Mouse (Mus musculus): ENCODE measurements around the gene Gm10518. TPM values are rescaled to one million over a fixed set of nuclear protein-coding genes. Genes with fewer than 3 reads are reported as not detected.

Gene Gm10518
- total RNA-seq, 2 experiments from 2014 or later, result not detected

GRCm38 (mm10) chr1:179835753-179836425 lies 32.7 kb downstream of the Gm10518 start:
- no peak for DNase-seq

- no peak for DNase-seq
These were observed 33.5 kb downstream of the Gm10518 start for GRCm38 (mm10) chr1:179836426-179837404.

GRCm38 (mm10) chr1:179842568-179842967 lies 39.4 kb downstream of the Gm10518 start:
- peak; percentile 60 for DNase-seq

GRCm38 (mm10) chr1:179843981-179844380 lies 40.8 kb downstream of the Gm10518 start:
- DNase-seq, result no peak

GRCm38 (mm10) chr1:179844894-179845293 lies 41.7 kb downstream of the Gm10518 start:
- peak; percentile 65 for DNase-seq

- DNase-seq, result no peak
These were observed 42.8 kb downstream of the Gm10518 start for GRCm38 (mm10) chr1:179845832-179846499.

- DNase-seq, result no peak
These were observed 44.0 kb downstream of the Gm10518 start for GRCm38 (mm10) chr1:179847173-179847572.

- peak; percentile 94 for DNase-seq
These were observed 44.7 kb downstream of the Gm10518 start for GRCm38 (mm10) chr1:179847759-179848389.

- no peak for DNase-seq
These were observed 50.2 kb downstream of the Gm10518 start for GRCm38 (mm10) chr1:179853421-179853820.

Other genes starting within 250 kb of the Gm10518 start
- 10 to 100 TPM; 58.7 to 59.7 TPM for gene Sccpdh, start 135.2 kb upstream of the Gm10518 start, total RNA-seq (2021)
- gene Kif28, start 58.1 kb upstream of the Gm10518 start, total RNA-seq (2021), result under 1 TPM; 0.09 to 0.23 TPM
- gene Ahctf1, start 304 bp downstream of the Gm10518 start, total RNA-seq (2021), result 10 to 100 TPM; 21.0 to 25.7 TPM
- gene Cdc42bpa, start 157.1 kb downstream of the Gm10518 start, total RNA-seq (2021), result 10 to 100 TPM; 34.9 to 43.3 TPM

All from gastrocnemius, postnatal 10 days (tissue).